Mouse (Mus musculus) retina, postnatal 1 day (tissue): ENCODE measurements around the gene Trak1.
"Not testable (repeated sequence)": the region's sequence is repeated elsewhere in the genome, so short reads cannot be mapped to it uniquely, and the experiment has no call there.

ENCODE experiments used
- DNase-seq: peaks from one replicate; pipeline ENCODE4 v3.0.0-alpha.2; 2012

Trak1 gene

GRCm38 (mm10) chr9:121321118-121321517 is 23.8 kb downstream of the Trak1 start:
- DNase-seq: no peak

DNA sequence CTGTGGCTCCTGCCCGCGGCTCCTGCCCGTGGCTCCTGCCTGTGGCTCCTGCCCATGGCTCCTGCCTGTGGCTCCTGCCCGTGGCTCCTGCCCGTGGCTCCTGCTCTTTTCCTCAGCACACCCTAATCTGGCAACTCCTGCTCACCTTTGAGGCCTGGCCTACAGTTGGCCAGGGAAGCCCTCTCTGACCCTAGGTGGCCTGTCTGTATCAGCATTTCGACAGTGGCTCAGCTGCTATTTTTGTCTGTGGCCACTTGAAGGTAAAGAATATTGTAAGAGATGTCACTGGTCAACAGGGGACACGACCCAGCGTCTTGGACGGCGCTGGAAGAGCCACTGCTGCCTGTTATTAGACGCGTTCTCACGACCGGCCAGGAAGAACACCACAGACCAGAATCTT is 24.7 kb downstream of the Trak1 start:
- DNase-seq: no peak

DNA sequence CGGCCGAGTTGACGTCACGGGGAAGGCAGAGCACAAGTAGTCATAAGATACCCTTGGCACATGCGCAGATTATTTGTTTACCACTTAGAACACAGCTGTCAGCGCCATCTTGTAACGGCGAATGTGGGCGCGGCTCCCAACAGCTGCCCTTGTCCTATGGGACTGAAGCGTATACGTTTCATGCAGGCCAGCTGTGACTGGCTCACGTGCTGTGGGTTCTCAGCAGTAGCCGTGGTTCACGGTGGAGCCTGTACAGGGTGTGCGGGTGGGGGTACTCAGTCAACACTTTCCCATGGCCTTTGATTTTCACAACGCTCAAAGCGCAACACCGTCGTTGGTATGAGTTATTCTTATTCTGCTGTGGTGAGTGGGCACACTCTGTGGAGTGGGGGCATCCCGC is 31.0 kb downstream of the Trak1 start:
- not testable (repeated sequence) for DNase-seq

- DNase-seq: no peak
These were observed 31.9 kb downstream of the Trak1 start for GRCm38 (mm10) chr9:121329181-121329580.

DNA sequence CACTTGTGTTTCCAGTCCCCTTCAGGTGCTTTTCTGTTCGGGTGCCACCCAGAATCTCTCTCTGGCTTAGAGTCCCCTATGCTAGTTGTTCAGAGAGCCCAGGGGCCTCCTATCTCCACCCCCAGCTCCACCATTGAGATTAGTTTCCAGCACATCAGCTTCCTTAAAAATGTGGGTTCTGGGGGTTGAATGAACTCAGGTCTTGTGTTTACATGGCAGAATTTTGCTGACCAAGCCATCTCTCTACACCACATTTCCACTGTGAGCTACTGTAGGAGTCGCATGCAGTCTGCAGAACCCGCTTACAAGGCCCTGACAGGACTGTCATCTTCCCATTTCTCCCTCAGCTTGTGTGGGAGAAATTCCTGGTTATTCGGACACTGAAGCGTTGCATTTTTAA is 32.8 kb downstream of the Trak1 start:
- DNase-seq: no peak

DNA sequence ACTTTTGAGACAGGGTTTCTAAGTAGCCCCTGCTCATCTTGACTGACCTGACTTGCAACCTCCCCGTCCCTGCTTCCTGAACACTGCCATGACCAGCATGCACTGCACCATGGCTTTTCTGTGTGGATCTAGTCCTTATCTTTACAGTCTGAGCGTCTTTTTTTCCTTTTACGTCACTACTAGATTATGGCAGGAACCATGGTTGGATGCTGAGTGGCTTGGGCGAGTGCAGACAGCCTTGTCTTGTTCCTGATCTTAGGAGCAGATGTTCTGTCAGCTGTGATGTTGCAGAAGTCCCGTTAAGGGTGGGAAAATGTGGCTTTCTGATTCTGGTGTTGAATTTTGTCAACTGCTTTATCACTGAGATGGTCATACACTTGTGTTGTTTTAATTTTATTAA is 34.1 kb downstream of the Trak1 start:
- no peak for DNase-seq

GRCm38 (mm10) chr9:121331878-121332630 is 34.8 kb downstream of the Trak1 start:
- DNase-seq: peak; percentile 92

DNA sequence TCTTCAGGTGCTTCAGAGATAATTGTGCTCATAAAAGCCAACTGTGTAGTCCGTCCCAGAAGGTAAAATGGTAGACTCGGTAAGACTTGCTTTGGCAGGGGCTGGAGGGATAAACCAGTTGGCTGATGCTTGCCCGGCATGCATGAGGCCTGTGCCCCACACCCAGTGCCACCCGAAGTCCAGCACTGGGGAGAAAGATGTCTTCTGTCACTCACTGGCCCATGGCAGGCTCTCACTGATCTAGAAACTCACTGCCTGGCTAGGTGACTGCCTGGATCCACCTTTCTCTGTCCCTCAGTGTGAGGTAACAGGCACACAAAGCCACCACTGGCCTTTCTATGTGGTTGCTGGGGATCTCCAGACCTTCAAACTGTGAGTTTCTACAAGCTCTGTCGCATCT is 36.3 kb downstream of the Trak1 start:
- no peak for DNase-seq

GRCm38 (mm10) chr9:121334311-121334851 is 37.1 kb downstream of the Trak1 start:
- DNase-seq: no peak

- no peak for DNase-seq
These were observed 38.3 kb downstream of the Trak1 start for GRCm38 (mm10) chr9:121335568-121335967.

DNA sequence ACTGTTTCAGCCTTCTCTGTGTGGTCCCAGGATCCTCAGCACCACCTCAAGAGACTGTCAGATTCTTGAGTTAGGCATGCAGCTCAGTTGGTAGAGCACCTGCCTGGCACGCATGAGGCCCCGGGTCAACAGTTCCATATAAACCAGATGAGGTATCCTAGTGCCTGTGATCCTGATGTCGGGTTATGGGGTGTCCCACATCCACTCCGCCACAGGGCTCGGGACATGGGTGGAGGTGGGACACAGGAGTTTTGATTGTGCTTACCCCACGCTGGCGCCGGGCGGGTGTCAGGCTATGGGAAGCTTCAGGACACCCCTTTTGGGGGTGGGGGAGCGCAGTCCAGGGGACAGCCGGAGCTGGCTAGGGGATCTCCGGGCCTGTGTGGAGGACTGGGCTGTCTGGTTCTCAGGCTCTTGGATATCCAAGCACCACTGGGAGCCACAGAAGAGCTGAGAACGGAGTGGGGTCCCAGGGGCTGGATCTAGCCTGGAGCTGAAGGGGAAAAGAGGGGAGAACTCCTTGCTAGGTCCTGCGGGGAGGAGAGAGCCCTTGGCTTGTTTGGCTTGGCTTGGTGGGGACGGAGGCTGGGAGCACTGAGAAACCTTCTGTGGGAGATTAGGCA is 39.1 kb downstream of the Trak1 start:
- no peak for DNase-seq

DNA sequence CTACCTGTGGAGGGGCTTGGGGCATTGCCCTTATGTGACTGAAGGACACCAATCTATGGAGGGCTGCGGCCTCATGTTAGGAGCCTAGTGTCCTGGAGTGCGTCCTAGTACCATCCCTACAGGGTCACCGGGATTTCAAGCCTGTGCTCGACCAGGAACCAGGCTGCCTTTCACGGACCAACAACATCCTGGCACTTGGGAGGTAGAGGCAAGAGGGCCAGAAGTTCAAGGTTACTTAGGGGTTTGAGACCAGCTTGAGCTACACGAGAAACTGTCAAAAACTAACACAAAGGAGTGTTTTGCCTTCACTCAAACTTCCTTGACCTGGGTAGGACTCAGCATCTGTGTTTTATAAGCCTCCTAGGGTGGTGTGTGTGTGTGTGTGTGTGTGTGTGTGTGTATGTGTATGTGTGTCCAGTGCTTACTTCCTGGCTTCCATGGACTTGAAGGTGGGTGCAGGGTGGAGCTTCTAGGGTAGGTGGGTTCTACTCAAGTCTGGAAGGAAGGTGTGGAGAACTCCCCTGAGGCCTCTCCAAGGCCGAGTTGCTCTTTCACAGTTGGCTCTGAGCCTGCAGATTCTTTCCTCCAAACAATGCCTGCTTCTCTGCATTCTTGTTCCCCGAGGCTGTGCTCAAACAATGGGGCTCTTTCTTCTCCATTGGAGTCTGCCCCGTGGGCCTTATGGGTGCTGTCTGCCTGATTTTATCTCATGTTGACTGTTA is 40.1 kb downstream of the Trak1 start:
- DNase-seq: peak; percentile 97

GRCm38 (mm10) chr9:121337938-121338289 is 40.6 kb downstream of the Trak1 start:
- DNase-seq: no peak

DNA sequence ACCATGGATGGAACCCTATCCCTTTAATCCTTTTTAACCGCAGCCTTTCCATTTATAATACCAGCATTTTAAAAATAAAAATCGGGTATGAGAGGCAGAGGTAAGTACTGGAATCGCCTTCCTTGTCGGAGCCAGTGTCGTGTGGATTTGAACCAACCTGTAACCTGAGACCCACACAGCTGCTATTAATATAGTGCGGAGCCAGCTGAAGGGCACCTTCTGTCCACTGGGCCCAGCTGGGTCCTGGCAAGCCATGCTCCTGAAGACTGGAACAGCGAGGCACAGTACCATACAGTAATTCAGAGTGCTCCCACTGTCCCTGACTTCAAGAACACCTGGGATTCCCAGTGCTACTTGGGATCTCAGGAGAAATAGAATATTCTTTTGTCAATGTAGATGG is 44.5 kb downstream of the Trak1 start:
- no peak for DNase-seq

DNA sequence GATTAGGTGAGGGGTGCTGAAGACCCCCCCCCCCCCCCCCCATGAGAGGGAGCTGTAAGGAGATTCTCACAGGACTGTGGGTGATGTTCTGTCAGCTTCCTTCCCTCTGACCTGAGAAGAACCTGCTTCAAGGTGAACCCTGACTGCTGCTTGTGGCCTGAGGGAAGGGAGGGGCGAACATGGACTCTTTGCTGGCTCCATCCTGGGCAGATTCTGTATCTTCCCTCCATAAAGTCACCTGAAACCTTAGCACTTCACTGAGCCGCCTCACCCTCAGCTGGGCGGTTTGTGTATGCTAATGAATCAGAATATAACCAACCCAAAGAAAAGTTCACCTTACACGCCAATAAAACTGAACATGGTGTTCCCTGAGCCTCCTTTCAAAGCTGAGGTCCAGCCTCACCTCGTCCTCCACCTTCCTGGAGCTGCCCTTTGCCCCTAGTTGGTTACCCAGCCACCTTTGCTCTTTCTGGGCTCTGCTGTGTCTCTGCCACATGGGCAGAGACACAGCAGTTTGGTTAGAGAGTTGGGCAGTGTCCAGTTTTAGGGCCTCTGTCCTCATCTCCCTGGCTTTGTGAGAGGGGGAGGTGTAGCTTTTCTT is 45.3 kb downstream of the Trak1 start:
- DNase-seq: no peak

GRCm38 (mm10) chr9:121343122-121343876 is 46.0 kb downstream of the Trak1 start:
- no peak for DNase-seq

- no peak for DNase-seq
These were observed 47.0 kb downstream of the Trak1 start for GRCm38 (mm10) chr9:121344344-121344743.

- DNase-seq: no peak
These were observed 48.3 kb downstream of the Trak1 start for GRCm38 (mm10) chr9:121345427-121346130.

DNA sequence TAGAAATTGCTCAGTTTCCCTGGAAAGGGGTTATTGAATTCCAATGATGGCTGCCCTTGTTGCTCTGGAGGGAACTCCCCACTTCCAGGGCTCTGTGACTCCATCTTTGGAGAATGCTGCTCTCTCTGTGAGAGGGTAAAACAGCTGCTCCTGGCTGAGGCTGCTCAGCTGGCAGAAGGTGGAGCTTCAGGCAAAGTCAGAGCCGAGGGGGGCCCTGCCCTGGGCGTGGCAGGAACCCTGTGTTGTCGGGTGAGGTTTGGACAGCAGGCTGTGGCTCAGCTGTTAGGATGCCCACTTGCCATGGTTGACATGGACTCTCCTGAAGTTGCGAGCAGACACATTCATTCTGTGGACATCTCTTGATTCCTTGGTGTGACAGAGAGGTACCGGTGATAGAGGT is 49.3 kb downstream of the Trak1 start:
- no peak for DNase-seq

- no peak for DNase-seq
These were observed 50.7 kb downstream of the Trak1 start for GRCm38 (mm10) chr9:121347981-121348380.

GRCm38 (mm10) chr9:121348476-121348875 is 51.2 kb downstream of the Trak1 start:
- DNase-seq: no peak

GRCm38 (mm10) chr9:121349111-121349510 is 51.8 kb downstream of the Trak1 start:
- no peak for DNase-seq
